Mouse (Mus musculus) brain, embryonic 14.5 days (tissue): ENCODE measurements at regions not wholly inside any gene's neighbourhood (a gene's known extent, or its start where the extent isn't known, plus 50 kb on each side); places are given as distances from the start of the nearest gene placed in this dataset.

Source experiments
- CTCF ChIP-seq: fragments of 200-500 bp; IDR thresholded peaks from 2 replicates; pipeline ENCODE4 v1.5.1; 2012; ENCODE audit warnings: inconsistent platforms, mild to moderate bottlenecking, moderate library complexity, borderline replicate concordance; ENCODE audit not compliant: insufficient read depth, insufficient read length; ENCODE audit errors: extremely low read depth
- POLR2A ChIP-seq: fragments of 200-500 bp; IDR thresholded peaks from 2 replicates; pipeline ENCODE4 v1.6.1; 2012; ENCODE audit warnings: mild to moderate bottlenecking, inconsistent platforms, borderline replicate concordance; ENCODE audit not compliant: poor library complexity, insufficient read depth, insufficient read length, severe bottlenecking; ENCODE audit errors: extremely low read depth

DNA sequence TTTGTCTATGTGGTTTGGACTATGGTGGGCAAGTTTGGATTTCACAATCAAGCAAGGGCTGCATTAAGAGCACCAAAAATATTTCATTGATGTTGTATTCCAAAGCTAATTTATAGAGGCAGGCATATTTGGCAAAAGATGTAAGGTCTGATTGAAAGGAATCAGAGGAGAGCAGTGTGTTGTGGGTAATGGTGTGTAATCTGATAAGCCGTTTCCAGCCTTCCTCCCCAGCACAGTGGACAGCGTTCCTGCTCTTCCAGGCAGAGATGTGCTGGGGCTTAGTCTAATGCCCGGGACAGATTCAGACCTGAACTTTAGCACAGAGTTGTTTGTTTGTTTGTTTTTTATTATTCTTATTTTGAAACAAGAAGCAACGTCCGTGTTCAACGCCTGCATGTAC is 80.6 kb upstream of the Cwc22 start:
- no peak for TF ChIP-seq CTCF
- no peak for TF ChIP-seq POLR2A
